Mouse (Mus musculus): Measurements from ENCODE around the gene Ush2a.

DNA sequence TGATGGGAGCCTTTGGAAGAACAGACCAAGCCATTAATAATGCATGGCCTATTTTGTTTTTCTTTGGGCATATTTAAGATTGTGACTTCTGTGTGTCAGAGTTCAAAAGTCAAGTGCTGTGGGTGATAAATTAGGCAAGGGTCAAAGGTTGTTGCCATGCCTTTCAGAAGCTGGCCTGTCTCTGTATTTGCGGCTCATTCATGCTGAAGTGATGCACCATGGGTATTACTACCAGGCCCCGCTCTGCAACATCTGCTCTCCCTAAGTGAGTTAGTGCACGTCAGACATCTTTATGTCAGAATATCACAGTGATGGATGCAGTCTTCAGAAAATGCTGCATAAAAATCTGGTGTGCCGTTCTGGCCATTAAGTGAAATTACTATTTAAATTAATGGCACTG is 544.0 kb downstream of the Ush2a start:
- TF ChIP-seq CTCF (IDR thresholded peaks at IDR 0.05; ENCODE audit: extremely low read depth, insufficient read depth, low read length) = no peak
- TF ChIP-seq POLR2A (IDR thresholded peaks at IDR 0.05; ENCODE audit: extremely low read depth, insufficient read depth, low read length) = no peak

All from cortical plate, adult 2 months (tissue).